Mouse (Mus musculus) liver, postnatal 0 days (tissue): ENCODE measurements around the gene Foxk1.

Experiments
- CTCF ChIP-seq: sonication (generic); IDR thresholded peaks from 2 replicates; pipeline ENCODE4 v1.5.1; 2016; ENCODE audit warnings: antibody characterized with exemption, low read depth
- EP300 ChIP-seq: IDR thresholded peaks from 2 replicates; pipeline ENCODE4 v1.6.1; 2016; ENCODE audit warnings: antibody characterized with exemption, low read depth, mild to moderate bottlenecking

- no peak for TF ChIP-seq CTCF
- TF ChIP-seq EP300: no peak
Measured at GRCm38 (mm10) chr5:142457345-142457744, 56.0 kb downstream of the Foxk1 start.
